Mouse (Mus musculus) limb, embryonic 13.5 days (tissue): ENCODE measurements around the gene Utp11. TPM values are rescaled to one million over a fixed set of nuclear protein-coding genes. Genes with fewer than 3 reads are reported as not detected.
"Not testable (repeated sequence)": the region's sequence is repeated elsewhere in the genome, so short reads cannot be mapped to it uniquely, and the experiment has no call there.

Experiments
- ATAC-seq: fragments of 200-750 bp; cut with Nextera tagmentation; 2 replicates; pipeline ENCODE4 v1.8.0; 2017; ENCODE audit warnings: low read depth, moderate number of reproducible peaks, moderate TSS enrichment; ENCODE audit not compliant: low FRiP score
- H3K27ac ChIP-seq: fragments of 300-500 bp; sonication (generic); 2 replicates; pipeline ENCODE4 v1.5.1; 2015; ENCODE audit warnings: inconsistent platforms, mild to moderate bottlenecking, moderate library complexity
- H3K27me3 ChIP-seq: fragments of 300-500 bp; sonication (generic); 2 replicates; pipeline ENCODE4 v1.6.1; 2015; ENCODE audit warnings: mild to moderate bottlenecking, inconsistent platforms
- H3K36me3 ChIP-seq: fragments of 300-500 bp; sonication (generic); 2 replicates; pipeline ENCODE4 v1.6.1; 2015; ENCODE audit warnings: inconsistent platforms, mild to moderate bottlenecking, moderate library complexity
- H3K4me1 ChIP-seq: fragments of 300-500 bp; sonication (generic); 2 replicates; pipeline ENCODE4 v1.6.1; 2015; ENCODE audit warnings: inconsistent platforms
- H3K4me2 ChIP-seq: fragments of 300-500 bp; sonication (generic); replicated peaks from 2 replicates; pipeline ENCODE4 v1.6.1; 2015; ENCODE audit warnings: inconsistent platforms, mild to moderate bottlenecking, moderate library complexity
- H3K4me3 ChIP-seq: fragments of 300-500 bp; sonication (generic); 2 replicates; pipeline ENCODE4 v1.5.1; 2015; ENCODE audit warnings: moderate library complexity, mild to moderate bottlenecking, inconsistent platforms
- H3K9ac ChIP-seq: fragments of 300-500 bp; sonication (generic); 2 replicates; pipeline ENCODE4 v1.6.1; 2015; ENCODE audit warnings: mild to moderate bottlenecking, inconsistent platforms
- H3K9me3 ChIP-seq: fragments of 300-500 bp; sonication (generic); 2 replicates; pipeline ENCODE4 v1.6.1; 2016; ENCODE audit warnings: inconsistent platforms
- WGBS: fragments of 180-500 bp; shearing (Covaris S2); methylation state at CpG from one replicate; pipeline ENCODE4 v1.1.7; 2015; 5-methylcytosine and 5-hydroxymethylcytosine counted together
- polyA plus RNA-seq: library from polyadenylated mRNA; unstranded; fragments of >200 nt; fragmentation: Nextera tagmentation; extraction: Ambion mirVana; gene quantifications from 2 replicates; pipeline ENCODE4 v1.2.1, GENCODE M21; 2015

Gene Utp11
- 84.4 and 87.9 TPM in 2 replicates for polyA plus RNA-seq

- H3K36me3 ChIP-seq, result 0 out of 2 replicates have a peak, but pooled peaks cover 6% of the 10 kb centered on the region
- peak within 1 kb of the TSS; percentile 88 for H3K4me2 ChIP-seq
- peak within 1 kb of the TSS; percentile 73 for H3K27ac ChIP-seq
- H3K27me3 ChIP-seq, result 0 out of 2 replicates have a peak, but pooled peaks cover 3% of the 10 kb centered on the region
- peak; percentile 97 for ATAC-seq
- WGBS, result under 1% methylated on average over 43 of the region's 43 CpGs
- H3K9me3 ChIP-seq, result no peaks in the 10 kb centered on the region
- H3K4me3 ChIP-seq, result peak within 1 kb of the TSS; percentile 88
- H3K4me1 ChIP-seq, result peaks cover 31% of the 10 kb centered on the region
- H3K9ac ChIP-seq, result peak within 1 kb of the TSS; percentile 95
Measured at GRCm38 (mm10) chr4:124693135-124693894, at the start of gene Utp11. TSS of gene Utp11 (minus strand) at chr4:124693600.

GRCm38 (mm10) chr4:124742839-124743238, 49.4 kb upstream of the Utp11 start:
- H3K36me3 ChIP-seq, result peaks cover 19% of the 10 kb centered on the region
- WGBS, result 91% methylated on average over 11 of the region's 11 CpGs
- ATAC-seq, result no peak
- peak overlapping the region; percentile 77; the same call in 1 of the 2 replicates for H3K4me2 ChIP-seq
- H3K27me3 ChIP-seq, result no peaks in the 10 kb centered on the region
- H3K9me3 ChIP-seq, result no peaks in the 10 kb centered on the region
- no peak overlapping the region for H3K9ac ChIP-seq
- peaks cover 11% of the 10 kb centered on the region; the same call in 1 of the 2 replicates for H3K4me1 ChIP-seq
- no peak overlapping the region for H3K4me3 ChIP-seq
- H3K27ac ChIP-seq, result no peak overlapping the region

GRCm38 (mm10) chr4:124741376-124742343, 48.3 kb upstream of the Utp11 start, which contains the start of gene Inpp5b:
TSS of gene Inpp5b (plus strand) at chr4:124741850.
- H3K4me3 ChIP-seq, result peak within 1 kb of the TSS; percentile 54
- no peak within 1 kb of the TSS for H3K27ac ChIP-seq
- WGBS, result 18% methylated on average over 25 of the region's 25 CpGs
- peak within 1 kb of the TSS; percentile 77 for H3K9ac ChIP-seq
- H3K4me1 ChIP-seq, result peaks cover 11% of the 10 kb centered on the region; the same call in 1 of the 2 replicates
- peaks cover 11% of the 10 kb centered on the region for H3K36me3 ChIP-seq
- peak; percentile 90 for ATAC-seq
- peak within 1 kb of the TSS; percentile 77 for H3K4me2 ChIP-seq
- no peaks in the 10 kb centered on the region for H3K27me3 ChIP-seq
- no peaks in the 10 kb centered on the region for H3K9me3 ChIP-seq

- Histone ChIP-seq H3K4me3 (no peak overlapping the region), H3K27ac (no peak overlapping the region), H3K9ac (no peak overlapping the region), H3K4me1 (peaks cover 11% of the 10 kb centered on the region; the same call in 1 of the 2 replicates), H3K9me3 (no peaks in the 10 kb centered on the region), H3K27me3 (no peaks in the 10 kb centered on the region), H3K4me2 (no peak overlapping the region), H3K36me3 (peaks cover 1% of the 10 kb centered on the region)
- 50% methylated on average over 1 of the region's 1 CpGs for WGBS
- ATAC-seq, result no peak
Measured at GRCm38 (mm10) chr4:124738783-124739182, 45.4 kb upstream of the Utp11 start.

- Histone ChIP-seq H3K4me1 (peaks cover 11% of the 10 kb centered on the region; the same call in 1 of the 2 replicates), H3K4me3 (no peak overlapping the region), H3K36me3 (peaks cover 9% of the 10 kb centered on the region), H3K4me2 (no peak overlapping the region), H3K27ac (no peak overlapping the region), H3K9me3 (no peaks in the 10 kb centered on the region), H3K27me3 (no peaks in the 10 kb centered on the region), H3K9ac (no peak overlapping the region)
- ATAC-seq, result no peak
- WGBS, result 73% methylated on average over 4 of the region's 4 CpGs
Measured at GRCm38 (mm10) chr4:124738013-124738412, 44.6 kb upstream of the Utp11 start.

GRCm38 (mm10) chr4:124737486-124737885, 44.1 kb upstream of the Utp11 start:
- peaks cover 11% of the 10 kb centered on the region; the same call in 1 of the 2 replicates for H3K4me1 ChIP-seq
- no peak for ATAC-seq
- H3K27ac ChIP-seq, result no peak overlapping the region
- H3K9me3 ChIP-seq, result no peaks in the 10 kb centered on the region
- no peaks in the 10 kb centered on the region for H3K27me3 ChIP-seq
- no peak overlapping the region for H3K4me3 ChIP-seq
- H3K4me2 ChIP-seq, result no peak overlapping the region
- H3K9ac ChIP-seq, result no peak overlapping the region
- WGBS, result 73% methylated on average over 5 of the region's 5 CpGs
- H3K36me3 ChIP-seq, result peaks cover 14% of the 10 kb centered on the region

GRCm38 (mm10) chr4:124736952-124737351, 43.6 kb upstream of the Utp11 start:
- no peak overlapping the region for H3K4me2 ChIP-seq
- no peaks in the 10 kb centered on the region for H3K27me3 ChIP-seq
- H3K9ac ChIP-seq, result no peak overlapping the region
- H3K9me3 ChIP-seq, result no peaks in the 10 kb centered on the region
- H3K36me3 ChIP-seq, result peaks cover 19% of the 10 kb centered on the region
- no peak for ATAC-seq
- no peak overlapping the region for H3K4me3 ChIP-seq
- peaks cover 6% of the 10 kb centered on the region; the same call in 1 of the 2 replicates for H3K4me1 ChIP-seq
- WGBS, result 63% methylated on average over 2 of the region's 2 CpGs
- H3K27ac ChIP-seq, result no peak overlapping the region

- Histone ChIP-seq H3K27me3 (no peaks in the 10 kb centered on the region), H3K9ac (no peak overlapping the region), H3K27ac (no peak overlapping the region), H3K4me1 (no peaks in the 10 kb centered on the region), H3K4me3 (no peak overlapping the region), H3K4me2 (no peak overlapping the region), H3K36me3 (peaks cover 98% of the 10 kb centered on the region), H3K9me3 (no peaks in the 10 kb centered on the region)
- no peak for ATAC-seq
- 89% methylated on average over 6 of the region's 6 CpGs for WGBS
Measured at GRCm38 (mm10) chr4:124726121-124726520, 32.7 kb upstream of the Utp11 start.

- Histone ChIP-seq H3K4me1 (peaks cover 18% of the 10 kb centered on the region), H3K4me2 (no peak overlapping the region), H3K9ac (no peak overlapping the region), H3K27ac (no peak overlapping the region), H3K4me3 (no peak overlapping the region), H3K36me3 (peaks cover 79% of the 10 kb centered on the region), H3K9me3 (no peaks in the 10 kb centered on the region), H3K27me3 (no peaks in the 10 kb centered on the region)
- ATAC-seq, result no peak
- 95% methylated on average over 4 of the region's 4 CpGs for WGBS
Measured at GRCm38 (mm10) chr4:124719101-124719500, 25.7 kb upstream of the Utp11 start.

GRCm38 (mm10) chr4:124714545-124715481, 21.4 kb upstream of the Utp11 start, which contains the start of gene Sf3a3:
TSS of gene Sf3a3 (plus strand) at chr4:124714776.
- Histone ChIP-seq H3K4me1 (peaks cover 28% of the 10 kb centered on the region), H3K9ac (peak within 1 kb of the TSS; percentile 93), H3K4me2 (peak within 1 kb of the TSS; percentile 91), H3K9me3 (no peaks in the 10 kb centered on the region), H3K36me3 (peaks cover 37% of the 10 kb centered on the region), H3K4me3 (peak within 1 kb of the TSS; percentile 97), H3K27ac (peak within 1 kb of the TSS; percentile 63), H3K27me3 (no peaks in the 10 kb centered on the region)
- under 1% methylated on average over 57 of the region's 57 CpGs for whole genome bisulfite sequencing
- peak; percentile 93 for ATAC-seq

- 59% methylated on average over 5 of the region's 5 CpGs for WGBS
- not testable (repeated sequence) for H3K27me3 ChIP-seq, H3K4me2 ChIP-seq, H3K9me3 ChIP-seq, ATAC-seq, H3K4me3 ChIP-seq, H3K9ac ChIP-seq, H3K27ac ChIP-seq
- Histone ChIP-seq H3K36me3 (peaks cover 27% of the 10 kb centered on the region), H3K4me1 (peaks cover 38% of the 10 kb centered on the region)
Measured at GRCm38 (mm10) chr4:124713850-124714249, 20.4 kb upstream of the Utp11 start.
